Mouse (Mus musculus): ENCODE results near the gene Arhgef2.

Gene Arhgef2

DNA sequence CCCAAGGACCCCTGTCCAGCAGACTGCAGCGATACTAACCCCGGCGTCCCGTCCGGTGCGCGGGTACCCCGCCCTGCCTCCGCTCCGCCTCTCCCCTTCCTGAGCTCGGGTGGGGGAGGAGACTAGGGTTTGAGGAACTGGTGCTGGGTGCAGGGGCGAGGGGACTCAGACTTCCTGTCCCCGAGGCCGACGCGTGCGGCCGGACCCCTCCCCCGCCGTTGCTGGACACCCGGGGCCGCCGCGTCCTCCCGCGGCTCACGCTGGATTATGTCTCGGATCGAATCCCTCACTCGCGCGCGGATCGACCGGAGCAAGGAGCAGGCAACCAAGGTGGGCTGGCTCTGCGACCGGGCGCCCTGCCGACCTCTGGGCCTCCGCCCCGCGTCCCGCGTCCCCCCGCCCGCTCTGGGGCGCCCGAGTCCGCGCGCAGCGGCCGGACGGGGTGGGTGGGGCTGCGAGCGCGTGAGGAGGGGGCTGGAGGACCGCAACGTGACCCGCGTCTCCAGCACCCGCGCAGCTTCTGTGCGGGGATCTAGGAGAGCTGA lies 15.3 kb downstream of the Arhgef2 start:
- peak; percentile 90 to 92 for DNase-seq (ENCODE audit: low spot score in 2 of 2)

DNA sequence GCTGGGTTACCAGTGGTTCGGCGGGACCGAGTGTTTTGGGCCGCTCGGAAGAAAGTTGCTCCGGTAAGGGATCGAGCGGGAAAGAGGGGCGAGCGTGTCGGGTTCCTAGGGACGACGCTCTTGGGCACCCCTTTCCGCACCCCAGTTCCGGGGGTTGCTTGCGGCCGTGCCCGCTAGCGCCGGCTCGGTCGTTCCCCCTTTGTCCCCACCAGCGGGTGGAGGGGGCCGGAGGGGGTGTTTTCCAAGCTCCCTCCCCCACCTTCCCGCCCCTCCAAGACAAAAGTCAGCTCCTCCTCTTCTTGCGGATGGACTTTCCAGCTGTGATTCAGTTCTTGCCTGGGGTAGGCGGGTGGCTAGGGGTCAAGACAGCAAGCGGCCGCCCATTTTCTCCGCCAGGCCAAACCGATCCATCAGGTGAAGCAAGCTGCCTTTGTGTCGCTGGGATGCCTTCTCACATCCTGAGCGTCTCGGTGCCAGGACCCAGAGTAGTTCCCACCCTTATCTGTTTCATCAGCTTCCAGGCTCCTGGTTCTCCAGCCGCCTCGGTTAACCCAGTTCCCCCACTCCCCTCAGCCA lies 15.9 kb downstream of the Arhgef2 start:
- peak; percentile 73 to 82 for DNase-seq (ENCODE audit: low spot score in 2 of 2)

DNA sequence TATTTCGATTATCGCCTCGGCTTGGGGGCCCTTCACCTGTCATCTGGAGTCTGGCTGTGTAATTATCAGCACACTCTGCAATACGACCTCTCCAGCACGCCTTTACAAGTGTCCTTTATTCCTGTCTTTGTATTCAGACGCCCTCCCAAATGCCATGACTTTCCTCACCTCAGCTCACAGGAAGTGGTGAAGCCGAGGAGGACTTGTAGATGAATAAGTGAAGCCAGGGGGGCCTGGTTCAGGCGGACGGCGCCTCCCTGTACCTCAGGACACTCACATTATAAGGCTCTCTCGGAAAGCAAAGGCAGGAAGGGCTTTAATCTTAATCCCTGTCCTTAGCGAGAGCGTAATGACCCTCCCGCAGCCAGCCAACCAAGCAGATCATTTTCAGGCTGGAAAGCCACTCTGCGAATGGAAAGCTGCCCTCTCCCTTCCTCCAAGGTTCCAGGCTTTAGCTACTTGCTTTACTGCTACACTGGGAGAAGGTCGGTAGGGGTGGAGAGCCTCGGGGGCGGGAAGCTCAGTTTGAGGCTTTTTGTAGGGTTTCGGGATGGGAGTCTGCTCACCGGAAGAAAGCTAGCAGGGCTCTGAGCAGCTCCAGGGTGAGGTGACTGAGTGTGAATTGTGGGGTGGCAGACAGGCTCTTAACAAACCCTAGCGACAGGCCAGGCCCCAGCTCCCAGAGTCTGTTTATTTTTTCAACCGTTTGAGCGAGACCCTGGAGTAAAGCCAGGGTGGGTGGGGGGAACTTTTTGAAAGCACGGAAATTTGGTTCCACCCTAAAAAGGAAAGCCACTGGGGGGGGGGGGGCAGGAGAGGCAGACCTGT lies 16.6 kb downstream of the Arhgef2 start:
- DNase-seq (ENCODE audit: low spot score in 2 of 2): peak in 1 of 2 experiments; percentile 74

DNA sequence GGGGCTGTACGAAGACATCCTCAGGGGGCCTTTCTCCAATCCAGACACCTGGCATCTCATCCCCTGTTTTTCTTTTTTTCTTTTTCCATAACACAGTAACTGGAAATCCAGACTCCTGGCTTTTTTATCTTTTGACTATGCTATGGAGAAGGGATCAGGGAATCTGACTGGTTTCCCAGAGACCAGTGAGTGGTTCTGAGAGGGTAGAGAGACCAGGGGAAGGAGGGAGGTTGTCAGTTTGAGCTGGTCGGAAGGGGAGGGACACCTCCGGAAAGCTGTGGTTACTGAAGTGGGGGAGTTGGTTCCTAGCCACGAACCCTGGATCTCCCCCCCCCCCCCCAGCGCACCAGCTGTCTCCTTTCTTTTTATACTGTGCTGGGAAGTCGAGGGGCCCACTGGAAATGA lies 17.2 kb downstream of the Arhgef2 start:
- DNase-seq (ENCODE audit: low spot score in 2 of 2): peak; percentile 50 to 70

DNA sequence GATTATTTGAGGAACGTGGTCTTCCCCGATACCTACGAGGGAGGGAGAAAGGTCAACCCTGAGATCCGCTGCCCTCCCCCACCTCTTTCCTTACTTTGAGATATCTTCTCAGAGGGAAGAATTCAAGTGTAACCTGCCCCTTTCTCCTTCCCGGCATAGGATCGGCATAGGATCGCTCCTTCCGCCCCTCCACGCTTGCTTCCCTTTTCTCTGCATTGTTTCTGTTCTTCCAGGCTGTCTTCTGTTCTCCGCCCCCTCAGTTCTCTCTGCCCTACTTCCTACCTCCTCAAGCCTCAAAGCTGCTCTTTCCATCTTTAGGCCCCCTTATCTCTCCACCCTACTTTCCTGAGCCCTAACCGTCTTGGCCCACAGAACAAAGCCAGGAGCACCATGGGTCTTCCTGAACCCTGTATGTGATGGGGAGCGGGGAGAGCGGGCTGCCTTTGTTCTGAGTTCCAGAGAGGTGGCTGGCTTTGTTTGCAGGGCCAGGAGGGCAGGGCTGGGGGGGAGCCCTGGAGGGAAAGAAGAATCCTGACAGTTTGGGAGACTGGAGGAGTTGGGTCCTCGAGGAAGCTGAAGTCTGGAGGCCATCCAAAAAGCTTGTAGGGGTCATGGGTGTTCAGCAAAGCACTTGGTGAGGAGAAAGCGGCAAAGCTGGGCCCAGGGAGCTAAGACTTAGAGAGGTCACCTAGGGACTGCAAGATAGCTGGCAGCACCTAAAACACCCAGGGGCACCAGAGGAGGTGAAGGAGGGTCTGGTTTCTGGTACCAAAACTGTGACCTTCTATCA lies 17.8 kb downstream of the Arhgef2 start:
- peak; percentile 32 to 45 for DNase-seq (ENCODE audit: low spot score in 2 of 2)

DNA sequence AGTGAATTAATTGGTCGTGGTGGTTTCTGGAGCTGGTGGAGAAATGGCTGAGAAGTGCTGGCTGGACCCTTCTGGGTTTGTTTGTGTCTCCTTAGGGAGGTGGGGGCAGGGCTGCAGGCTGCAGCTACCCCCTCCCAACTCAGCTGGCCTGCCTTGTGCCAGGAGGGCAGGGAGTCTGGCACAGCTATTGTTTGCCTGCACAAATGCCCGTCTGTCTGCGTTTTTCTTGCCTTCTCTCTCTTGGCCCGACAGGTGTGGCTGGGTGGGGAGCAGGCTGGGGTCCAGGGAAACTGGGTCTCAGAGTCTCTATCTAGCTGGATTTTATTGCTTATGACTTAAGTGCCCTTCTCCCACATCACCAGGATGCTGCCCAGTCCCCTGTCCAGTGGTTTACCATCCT lies 18.6 kb downstream of the Arhgef2 start:
- DNase-seq (ENCODE audit: low spot score in 2 of 2): no peak

DNA sequence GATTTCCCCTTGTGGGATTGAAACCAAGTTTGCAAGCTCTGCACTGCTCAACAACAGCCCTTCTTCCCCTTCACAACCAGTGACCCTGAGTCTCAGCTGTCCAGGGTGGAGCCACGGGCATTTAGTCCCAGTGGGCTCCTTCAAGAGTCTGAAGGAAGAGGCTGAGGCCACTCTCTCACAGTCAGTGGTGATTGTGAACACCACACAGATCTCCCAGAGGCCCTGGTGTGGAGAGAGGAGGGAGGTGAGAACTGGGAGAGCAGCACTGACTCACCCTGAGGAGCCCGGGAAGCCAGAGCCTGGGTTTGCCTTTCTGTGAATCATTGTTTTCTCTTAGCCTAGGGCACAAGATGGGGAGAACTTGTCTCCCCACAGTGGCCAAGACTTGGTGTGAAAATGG lies 19.2 kb downstream of the Arhgef2 start:
- DNase-seq (ENCODE audit: low spot score in 2 of 2): peak; percentile 58 to 65

DNA sequence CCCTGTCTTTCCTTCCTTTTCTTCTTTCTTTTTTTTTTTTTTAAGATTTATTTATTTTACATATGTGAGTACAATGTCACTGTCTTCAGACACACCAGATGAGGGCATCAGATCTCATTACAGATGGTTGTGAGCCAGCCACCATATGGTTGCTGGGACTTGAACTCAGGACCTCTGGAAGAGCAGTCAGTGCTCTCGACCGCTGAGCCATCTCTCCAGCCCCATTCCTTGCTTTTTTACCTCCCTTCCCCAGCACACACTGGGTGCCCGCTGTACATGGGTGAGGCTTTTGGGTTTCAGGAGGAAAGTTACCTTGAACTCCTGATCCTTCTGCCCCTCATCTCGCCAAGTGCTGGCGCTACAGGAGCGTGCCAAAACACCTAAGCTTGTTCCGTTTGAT lies 19.8 kb downstream of the Arhgef2 start:
- DNase-seq (ENCODE audit: low spot score in 2 of 2): no peak

DNA sequence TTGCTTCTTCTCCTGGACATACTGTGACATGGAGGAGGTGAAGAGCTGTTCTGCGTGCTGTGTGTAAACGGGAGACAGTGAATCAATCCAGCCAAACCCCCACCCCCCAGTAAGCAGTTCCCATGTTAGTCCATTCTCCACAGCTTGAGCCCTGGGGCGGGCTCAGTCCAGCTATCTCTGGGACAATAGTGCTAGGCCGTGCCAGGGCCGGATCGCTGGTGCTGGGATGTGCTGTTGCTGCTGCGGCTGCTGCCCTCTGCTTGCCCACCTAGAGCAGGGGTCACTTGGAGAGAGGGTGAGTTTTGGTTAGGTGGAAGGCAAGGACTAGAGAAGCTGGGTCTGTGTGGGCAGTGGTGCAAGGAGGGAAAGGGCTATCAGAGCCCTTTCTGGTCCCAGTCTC lies 20.6 kb downstream of the Arhgef2 start:
- DNase-seq (ENCODE audit: low spot score in 2 of 2): no peak

DNA sequence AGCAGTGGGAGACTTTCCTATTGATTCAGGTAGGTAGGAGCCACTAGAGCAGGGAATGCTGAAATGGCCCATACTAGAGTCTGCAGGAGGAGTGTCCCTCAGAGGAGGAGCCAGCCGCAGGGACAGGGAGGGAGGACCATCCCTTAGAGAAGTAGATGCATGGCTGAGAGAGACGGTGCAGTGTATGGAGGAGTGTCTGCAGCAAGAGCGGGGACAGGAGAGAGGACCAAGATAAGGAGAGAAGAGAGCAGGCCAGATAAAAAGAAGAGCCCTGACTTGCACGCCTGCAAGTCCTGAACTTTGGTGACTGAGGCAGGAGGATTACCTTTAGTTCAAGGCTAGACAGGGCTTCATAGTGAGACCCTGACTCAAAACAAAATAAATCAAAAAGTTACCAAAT lies 21.3 kb downstream of the Arhgef2 start:
- DNase-seq (ENCODE audit: low spot score in 2 of 2): no peak

DNA sequence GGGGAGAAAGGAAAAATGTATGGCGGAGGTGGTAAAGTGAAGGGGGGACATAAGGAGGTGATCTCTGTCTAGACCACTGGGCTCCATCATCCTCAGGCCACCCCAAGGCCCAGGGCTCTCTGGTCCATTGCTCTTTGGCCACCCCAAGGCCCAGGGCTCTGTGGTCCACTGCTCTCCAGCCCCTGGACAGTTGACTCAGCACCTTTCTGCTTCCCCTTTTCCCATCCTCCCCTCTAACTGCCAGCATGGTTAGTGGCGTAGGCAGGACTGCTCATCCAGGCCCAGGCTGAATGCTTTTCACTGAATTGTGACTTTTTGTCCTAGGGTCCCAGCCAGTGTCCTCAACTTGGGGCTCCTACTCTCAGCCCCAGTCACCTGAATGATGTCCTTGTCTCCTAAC lies 21.8 kb downstream of the Arhgef2 start:
- DNase-seq (ENCODE audit: low spot score in 2 of 2): no peak

DNA sequence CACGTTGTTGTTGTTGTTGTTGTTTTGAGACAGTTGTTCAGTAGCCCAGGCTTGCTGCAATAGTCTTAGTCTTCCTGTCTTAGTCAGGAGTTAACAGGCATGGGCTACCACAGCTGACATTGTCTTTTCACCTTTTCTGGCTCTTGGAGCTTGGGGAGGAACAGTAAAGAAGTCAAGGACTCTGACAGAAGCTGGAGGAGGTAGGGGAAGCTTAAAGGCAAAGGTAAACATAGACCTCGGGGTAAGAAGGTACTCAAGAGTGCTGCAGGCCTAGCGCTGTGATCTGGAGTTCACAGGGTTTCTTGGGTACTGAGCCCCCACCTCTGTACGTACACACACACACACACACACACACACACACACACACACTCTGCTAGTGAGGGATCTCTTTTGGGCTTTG lies 23.0 kb downstream of the Arhgef2 start:
- DNase-seq (ENCODE audit: low spot score in 2 of 2): no peak

DNA sequence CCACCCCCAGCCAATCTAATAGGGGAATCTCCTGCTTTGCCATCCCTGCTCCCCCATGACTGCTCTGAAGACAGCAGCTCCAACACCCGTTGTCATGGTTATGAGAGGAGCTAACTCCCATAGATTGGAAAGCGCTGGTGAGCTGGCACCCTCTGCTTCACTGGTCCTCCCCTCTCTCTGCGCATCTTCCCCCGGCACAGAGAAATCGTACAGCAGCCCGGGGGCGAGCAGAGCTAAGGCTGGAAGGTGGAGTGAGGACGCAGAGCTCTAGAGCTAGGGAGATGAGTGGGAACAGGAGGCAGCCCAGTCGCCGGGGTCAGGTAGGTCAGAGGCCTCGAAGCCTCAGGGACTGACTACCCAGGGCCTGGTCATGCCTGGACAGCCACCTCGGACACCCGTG lies 23.5 kb downstream of the Arhgef2 start:
- no peak for DNase-seq (ENCODE audit: low spot score in 2 of 2)

DNA sequence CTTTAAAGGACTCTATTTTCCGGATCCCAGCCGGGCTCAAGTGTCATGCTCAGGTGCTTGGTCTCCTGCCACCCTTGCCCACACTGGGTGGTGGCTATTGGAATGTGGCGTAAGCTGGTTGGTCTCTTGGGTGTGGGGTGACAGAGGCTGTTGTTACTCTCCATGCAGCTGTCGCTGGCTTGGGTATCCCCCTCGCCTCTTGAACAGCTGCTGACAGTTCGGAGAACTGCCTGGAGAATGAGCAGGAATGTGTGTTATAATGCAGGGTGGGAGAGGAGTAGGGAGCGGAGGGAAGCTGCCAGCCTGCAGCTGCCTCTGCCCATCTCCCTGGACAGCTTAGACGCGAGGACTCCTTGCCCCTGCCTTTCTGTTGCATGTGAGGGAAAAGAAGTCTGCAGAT lies 24.3 kb downstream of the Arhgef2 start:
- DNase-seq (ENCODE audit: low spot score in 2 of 2): no peak

DNA sequence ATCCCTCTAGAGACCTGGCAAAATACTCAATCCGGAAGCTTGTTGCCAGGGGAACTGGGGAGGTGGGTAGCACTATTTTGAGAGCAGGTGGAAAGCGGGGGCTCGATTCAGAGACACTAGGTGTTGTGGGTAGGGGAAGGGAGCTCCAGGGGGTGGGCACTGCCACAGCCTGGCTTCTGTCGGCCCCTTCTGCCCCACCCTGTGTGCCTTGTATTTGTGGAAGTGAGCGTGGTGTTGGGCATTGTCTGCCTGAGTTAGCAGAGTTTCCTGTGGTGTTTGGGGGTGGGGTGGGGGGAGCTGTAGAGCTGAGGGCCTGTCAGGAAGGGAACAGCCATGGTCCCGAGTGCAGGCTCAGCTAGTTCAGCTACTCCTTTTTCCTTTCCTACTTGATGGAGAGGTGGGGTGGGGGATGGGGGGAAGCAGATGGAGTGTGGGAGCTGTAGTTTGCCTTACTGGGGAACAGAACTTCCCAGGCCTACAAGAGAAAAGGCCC lies 25.1 kb downstream of the Arhgef2 start:
- DNase-seq (ENCODE audit: low spot score in 2 of 2): peak in 1 of 2 experiments; percentile 70

DNA sequence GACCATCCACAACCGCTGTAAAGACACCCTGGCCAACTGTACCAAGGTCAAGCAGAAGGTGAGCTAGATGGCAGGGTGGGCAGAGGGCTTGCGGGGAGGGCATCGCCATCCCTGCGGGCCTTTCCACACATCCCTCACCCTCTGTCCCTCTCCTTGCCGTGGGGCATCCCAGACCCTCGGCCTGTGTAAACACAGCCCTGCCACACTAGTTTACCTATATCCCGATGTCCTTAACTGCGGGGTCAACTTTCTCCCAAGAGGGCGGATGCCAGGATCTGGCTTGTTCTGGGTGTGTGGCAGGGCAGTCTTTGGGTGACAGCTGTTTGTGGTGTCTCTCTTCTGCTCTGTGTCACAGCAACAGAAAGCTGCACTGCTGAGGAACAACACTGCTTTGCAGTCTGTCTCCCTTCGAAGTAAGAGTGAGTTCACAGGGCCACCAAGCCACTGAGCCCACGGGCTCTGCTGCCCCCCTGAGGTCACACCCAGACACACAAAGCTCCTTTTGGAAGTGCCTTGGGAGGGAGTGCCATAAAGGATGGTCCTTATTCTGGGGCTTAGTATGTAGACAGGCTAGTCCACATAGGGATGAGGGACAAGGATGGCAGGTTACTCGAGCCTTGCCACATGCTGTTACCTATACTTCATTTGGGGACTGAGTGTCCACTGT lies 26.3 kb downstream of the Arhgef2 start:
- no peak for DNase-seq (ENCODE audit: low spot score in 2 of 2)

DNA sequence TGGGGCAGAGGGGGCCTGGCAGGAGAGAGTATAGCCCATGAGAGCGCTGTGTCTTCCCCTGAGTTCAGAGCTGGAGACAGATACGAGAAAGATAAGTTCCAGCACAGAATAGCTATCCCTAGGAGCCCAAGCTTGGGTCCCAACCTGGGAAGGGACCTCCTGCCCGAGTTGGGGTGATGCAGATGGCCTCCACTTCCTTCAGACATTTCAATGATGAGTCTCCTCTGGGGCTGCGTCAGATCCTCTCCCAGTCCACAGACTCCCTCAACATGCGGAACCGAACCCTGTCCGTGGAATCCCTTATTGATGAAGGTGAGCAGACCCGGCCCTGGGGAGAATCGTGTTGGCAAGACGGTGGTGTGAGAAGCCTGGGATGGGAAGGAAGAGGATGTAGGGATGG lies 27.3 kb downstream of the Arhgef2 start:
- DNase-seq (ENCODE audit: low spot score in 2 of 2): no peak

DNA sequence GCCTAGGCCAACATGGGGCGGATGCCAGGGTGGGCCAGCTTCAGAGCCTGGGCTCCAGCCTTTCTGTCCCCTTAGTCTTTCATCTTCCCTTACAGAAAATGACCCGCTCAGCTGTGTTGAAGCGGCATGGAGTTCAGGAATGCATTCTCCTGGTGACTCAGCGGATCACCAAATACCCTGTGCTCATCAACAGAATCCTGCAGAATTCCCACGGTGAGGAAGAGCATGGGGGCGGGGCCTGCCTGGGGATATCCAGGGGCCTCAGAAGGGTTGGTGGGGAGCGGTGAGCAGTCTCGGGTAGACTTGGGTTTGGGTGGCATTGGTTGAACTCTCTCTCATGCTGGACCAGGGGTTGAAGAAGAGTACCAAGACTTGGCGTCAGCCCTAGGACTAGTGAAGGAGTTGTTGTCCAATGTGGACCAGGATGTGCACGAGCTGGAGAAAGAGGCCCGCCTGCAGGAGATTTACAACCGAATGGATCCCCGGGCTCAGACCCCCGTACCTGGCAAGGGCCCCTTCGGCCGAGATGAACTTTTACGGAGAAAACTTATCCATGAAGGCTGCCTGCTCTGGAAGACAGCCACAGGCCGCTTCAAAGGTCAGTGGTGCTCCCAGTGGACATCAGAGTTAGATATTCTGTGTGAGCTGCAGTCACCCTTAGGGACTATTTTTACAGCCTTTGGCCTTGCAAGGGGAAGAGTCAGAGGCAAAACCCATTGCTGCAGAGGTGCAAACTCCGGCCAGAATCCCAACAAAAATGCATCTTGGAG lies 29.9 kb downstream of the Arhgef2 start:
- no peak for DNase-seq (ENCODE audit: low spot score in 2 of 2)

DNA sequence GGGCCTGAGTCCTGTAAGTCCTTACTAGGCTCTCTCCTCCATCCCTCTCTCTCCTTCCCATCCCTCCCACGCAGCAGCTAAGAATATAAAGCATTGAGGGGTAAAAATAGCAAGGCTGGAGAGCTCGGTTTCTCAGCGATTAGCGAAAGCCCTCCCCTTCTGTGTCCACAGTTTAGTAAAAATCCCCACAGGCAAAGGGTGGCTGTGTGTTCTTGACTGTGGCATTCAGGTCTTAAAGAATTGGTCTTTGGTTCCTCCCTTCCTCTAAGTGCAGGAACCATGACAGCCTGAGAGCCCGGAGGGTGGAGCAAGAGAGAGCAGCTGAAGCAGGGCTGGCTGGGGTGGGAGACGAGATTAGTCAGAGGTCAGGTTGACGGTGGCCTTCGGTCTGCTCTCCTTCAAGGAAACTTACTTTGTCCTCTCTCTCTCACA lies 30.8 kb downstream of the Arhgef2 start:
- no peak for DNase-seq (ENCODE audit: low spot score in 2 of 2)

DNA sequence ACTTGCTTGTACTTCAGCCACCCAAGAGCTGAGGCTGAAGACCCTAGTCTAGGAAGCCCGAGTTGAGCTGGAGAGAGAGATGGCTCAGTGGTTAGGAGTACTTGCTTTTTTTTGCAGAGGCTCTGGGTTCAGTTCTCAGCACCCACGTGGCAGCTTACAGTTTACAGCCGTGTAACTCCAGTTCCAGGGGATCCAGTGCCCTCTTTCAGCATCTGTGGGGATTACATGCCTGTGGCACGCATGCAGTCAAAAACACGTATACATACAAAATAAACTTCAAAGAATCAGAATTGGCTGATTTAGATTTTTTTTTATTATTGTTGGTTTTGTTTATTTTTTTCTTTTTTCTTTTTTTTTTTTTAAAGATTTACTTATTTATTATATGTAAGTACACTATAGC lies 31.4 kb downstream of the Arhgef2 start:
- no peak for DNase-seq (ENCODE audit: low spot score in 2 of 2)

DNA sequence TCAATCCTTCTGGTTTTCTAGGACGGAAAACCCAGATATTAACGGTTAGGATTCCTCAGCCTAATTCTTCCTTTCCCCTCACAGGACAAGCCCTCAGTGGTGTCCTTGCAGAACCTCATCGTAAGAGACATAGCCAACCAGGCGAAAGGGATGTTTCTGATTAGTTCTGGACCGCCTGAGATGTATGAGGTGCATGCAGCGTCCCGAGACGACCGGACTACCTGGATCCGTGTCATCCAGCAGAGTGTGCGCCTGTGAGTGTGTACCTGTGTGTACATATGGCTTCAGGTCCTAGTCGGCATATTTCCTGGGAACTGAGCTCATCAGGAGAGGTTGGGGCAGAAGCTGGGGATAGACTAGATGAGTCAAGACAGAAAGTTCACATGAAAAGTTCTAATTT lies 33.5 kb downstream of the Arhgef2 start:
- no peak for DNase-seq (ENCODE audit: low spot score in 2 of 2)

All from heart, adult 9 months (tissue).